Mouse (Mus musculus) urinary bladder, adult 18-20 months (tissue): ENCODE data around the gene Slc6a11.

Experiments
- DNase-seq, 2 experiments: peaks; one replicate each; pipeline ENCODE4 v3.0.0; 2022; ENCODE audit warnings: low spot score in 2 of 2, mixed read lengths in 2 of 2

Gene Slc6a11

GRCm38 (mm10) chr6:114131122-114131872 lies at the start of gene Slc6a11:
Slc6a11 (plus strand) TSS chr6:114131241.
- peak in 1 of 2 experiments; percentile 2 for DNase-seq

- peak in 1 of 2 experiments; percentile 6 for DNase-seq
These were observed 43.9 kb upstream of the Slc6a11 start for GRCm38 (mm10) chr6:114087106-114087505.

GRCm38 (mm10) chr6:114089626-114090025 lies 41.4 kb upstream of the Slc6a11 start:
- peak in 1 of 2 experiments; percentile 26 for DNase-seq

GRCm38 (mm10) chr6:114092216-114092615 lies 38.8 kb upstream of the Slc6a11 start:
- DNase-seq: no peak

- no peak for DNase-seq
These were observed 36.8 kb upstream of the Slc6a11 start for GRCm38 (mm10) chr6:114094251-114094650.

- DNase-seq: no peak
These were observed 34.5 kb upstream of the Slc6a11 start for GRCm38 (mm10) chr6:114096574-114096973.

GRCm38 (mm10) chr6:114101923-114102322 lies 29.1 kb upstream of the Slc6a11 start:
- DNase-seq: no peak

- DNase-seq: no peak
These were observed 11.5 kb upstream of the Slc6a11 start for GRCm38 (mm10) chr6:114119507-114119906.

GRCm38 (mm10) chr6:114125530-114125929 lies 5.5 kb upstream of the Slc6a11 start:
- DNase-seq: no peak

- no peak for DNase-seq
These were observed 1.4 kb downstream of the Slc6a11 start for GRCm38 (mm10) chr6:114132472-114132871.

GRCm38 (mm10) chr6:114132916-114133315 lies 1.9 kb downstream of the Slc6a11 start:
- no peak for DNase-seq

- DNase-seq: no peak
These were observed 7.9 kb downstream of the Slc6a11 start for GRCm38 (mm10) chr6:114138970-114139369.

- DNase-seq: no peak
These were observed 10.4 kb downstream of the Slc6a11 start for GRCm38 (mm10) chr6:114141481-114141880.

GRCm38 (mm10) chr6:114142480-114142879 lies 11.4 kb downstream of the Slc6a11 start:
- DNase-seq: no peak

- no peak for DNase-seq
These were observed 12.5 kb downstream of the Slc6a11 start for GRCm38 (mm10) chr6:114143544-114143943.

- no peak for DNase-seq
These were observed 13.5 kb downstream of the Slc6a11 start for GRCm38 (mm10) chr6:114144447-114145105.

GRCm38 (mm10) chr6:114145650-114146329 lies 14.7 kb downstream of the Slc6a11 start:
- DNase-seq: no peak

GRCm38 (mm10) chr6:114155720-114156119 lies 24.7 kb downstream of the Slc6a11 start:
- DNase-seq: no peak

GRCm38 (mm10) chr6:114158811-114159210 lies 27.8 kb downstream of the Slc6a11 start:
- DNase-seq: no peak

- no peak for DNase-seq
These were observed 29.7 kb downstream of the Slc6a11 start for GRCm38 (mm10) chr6:114160732-114161131.

- no peak for DNase-seq
These were observed 43.0 kb downstream of the Slc6a11 start for GRCm38 (mm10) chr6:114174052-114174397.

- no peak for DNase-seq
These were observed 43.5 kb downstream of the Slc6a11 start for GRCm38 (mm10) chr6:114174398-114175140.
